ENCODE assay signal across 14 mouse cellular contexts in genomic region chr2:109735347-109735746, GRCm38 (mm10).
DNase-seq lines count a peak whose midpoint lies in the region; ATAC-seq lines count a peak whose summit lies in the region.
"Had no signal": no experiment of that assay in that cellular context is flagged by ENCODE, and none has a peak within 500 bp of the region (broad histone marks: within the 10 kb centered on the region; RNA-seq: fewer than 3 reads in every experiment).

No protein-coding gene starts in this region.

- intact Hi-C loops in heart, postnatal 25 days (cut with DNase I): loop anchor here (5.0 kb wide), 1 partner anchor 157 kb away; the partner anchor contains the start of gene Lin7c

- H3K9me3 ChIP-seq in midbrain, embryonic 15.5 days: no peaks in the 10 kb centered on the region
- H3K9me3 ChIP-seq in midbrain, embryonic 10.5 days (replicated peaks): no peaks in the 10 kb centered on the region
- no peaks in the 10 kb centered on the region for H3K9me3 ChIP-seq in kidney, embryonic 15.5 days (replicated peaks)
- H3K9me3 ChIP-seq: heart, embryonic 15.5 days; lung, embryonic 15.5 days had no signal

- no peak overlapping the region for H3K4me3 ChIP-seq in midbrain, embryonic 15.5 days
- H3K4me3 ChIP-seq in midbrain, embryonic 10.5 days: no peak overlapping the region
- no peak overlapping the region for H3K4me3 ChIP-seq in kidney, embryonic 15.5 days (replicated peaks)
- H3K4me3 ChIP-seq: erythroblast, embryonic 14.5 days; heart, embryonic 15.5 days; lung, embryonic 15.5 days had no signal

- H3K36me3 ChIP-seq in midbrain, embryonic 15.5 days (replicated peaks): no peaks in the 10 kb centered on the region
- H3K36me3 ChIP-seq in midbrain, embryonic 10.5 days: no peaks in the 10 kb centered on the region
- H3K36me3 ChIP-seq in kidney, embryonic 15.5 days: no peaks in the 10 kb centered on the region
- H3K36me3 ChIP-seq: heart, embryonic 15.5 days; lung, embryonic 15.5 days had no signal

- peak; percentile 98 for DNase-seq in heart, adult 11 months
- no peak for DNase-seq in heart, postnatal 25 days (ENCODE audit: low spot score)
- no peak for DNase-seq in midbrain, embryonic 10.5 days (ENCODE audit: low spot score)
- no peak for DNase-seq in adrenal gland, adult 8-10 months
- no peak for DNase-seq in embryo, embryonic 10.5 days (ENCODE audit: low spot score)
- DNase-seq: adrenal gland, postnatal 10 days; B cell, adult 2 months; thymus, postnatal 4 days had no signal

- no peaks in the 10 kb centered on the region for H3K4me1 ChIP-seq in midbrain, embryonic 15.5 days
- H3K4me1 ChIP-seq in midbrain, embryonic 10.5 days: no peaks in the 10 kb centered on the region
- peaks cover 14% of the 10 kb centered on the region; the same call in 1 of the 2 replicates for H3K4me1 ChIP-seq in kidney, embryonic 15.5 days
- H3K4me1 ChIP-seq: heart, embryonic 15.5 days; lung, embryonic 15.5 days had no signal

- H3K27ac ChIP-seq in midbrain, embryonic 15.5 days: no peak overlapping the region
- H3K27ac ChIP-seq in midbrain, embryonic 10.5 days (replicated peaks): no peak overlapping the region
- H3K27ac ChIP-seq in kidney, embryonic 15.5 days: peak overlapping the region; percentile 64; the same call in 1 of the 2 replicates
- H3K27ac ChIP-seq: heart, embryonic 15.5 days; lung, embryonic 15.5 days; stomach, postnatal 0 days had no signal

- H3K4me2 ChIP-seq in midbrain, embryonic 15.5 days: no peak overlapping the region
- H3K4me2 ChIP-seq in kidney, embryonic 15.5 days: no peak overlapping the region
- H3K4me2 ChIP-seq: heart, embryonic 15.5 days; lung, embryonic 15.5 days had no signal

- H3K27me3 ChIP-seq in midbrain, embryonic 15.5 days (replicated peaks): no peaks in the 10 kb centered on the region
- no peaks in the 10 kb centered on the region for H3K27me3 ChIP-seq in midbrain, embryonic 10.5 days (ENCODE audit: low read depth, poor library complexity, severe bottlenecking)
- no peaks in the 10 kb centered on the region for H3K27me3 ChIP-seq in kidney, embryonic 15.5 days
- H3K27me3 ChIP-seq: heart, embryonic 15.5 days; lung, embryonic 15.5 days had no signal

- ATAC-seq in midbrain, embryonic 15.5 days (replicated peaks): peak; percentile 81
- no peak for ATAC-seq in kidney, embryonic 15.5 days (replicated peaks; ENCODE audit: low FRiP score)

- WGBS in midbrain, embryonic 15.5 days: 54% methylated on average over 7 of the region's 7 CpGs
- 71% methylated on average over 7 of the region's 7 CpGs for WGBS in midbrain, embryonic 10.5 days
- 60% methylated on average over 7 of the region's 7 CpGs for WGBS in kidney, embryonic 15.5 days

- no peak overlapping the region for H3K9ac ChIP-seq in midbrain, embryonic 15.5 days
- H3K9ac ChIP-seq in kidney, embryonic 15.5 days: no peak overlapping the region
- H3K9ac ChIP-seq: heart, embryonic 15.5 days; lung, embryonic 15.5 days had no signal
